Mouse (Mus musculus) ES-E14 (cell line): ENCODE data around the gene Gtdc1.

Experiments used
- CHD2 ChIP-seq: IDR thresholded peaks from 2 replicates; pipeline ENCODE4 v1.6.1; 2014; ENCODE audit warnings: mild to moderate bottlenecking, low read depth, low read length, inconsistent platforms
- HCFC1 ChIP-seq: IDR thresholded peaks from 2 replicates; pipeline ENCODE4 v1.6.1; 2012; ENCODE audit warnings: low read length, inconsistent platforms, borderline replicate concordance; ENCODE audit not compliant: insufficient read depth
- MAFK ChIP-seq: IDR thresholded peaks from 2 replicates; pipeline ENCODE4 v1.6.1; 2014; ENCODE audit warnings: mild to moderate bottlenecking, low read depth, low read length, inconsistent platforms; ENCODE audit not compliant: insufficient read depth
- ZC3H11A ChIP-seq: IDR thresholded peaks from 2 replicates; pipeline ENCODE4 v1.6.1; 2012; ENCODE audit warnings: low read depth, mild to moderate bottlenecking, inconsistent platforms, low read length, borderline replicate concordance
- ZNF384 ChIP-seq: IDR thresholded peaks from 2 replicates; pipeline ENCODE4 v1.6.1; 2012; ENCODE audit warnings: low read depth, low read length, inconsistent platforms

DNA sequence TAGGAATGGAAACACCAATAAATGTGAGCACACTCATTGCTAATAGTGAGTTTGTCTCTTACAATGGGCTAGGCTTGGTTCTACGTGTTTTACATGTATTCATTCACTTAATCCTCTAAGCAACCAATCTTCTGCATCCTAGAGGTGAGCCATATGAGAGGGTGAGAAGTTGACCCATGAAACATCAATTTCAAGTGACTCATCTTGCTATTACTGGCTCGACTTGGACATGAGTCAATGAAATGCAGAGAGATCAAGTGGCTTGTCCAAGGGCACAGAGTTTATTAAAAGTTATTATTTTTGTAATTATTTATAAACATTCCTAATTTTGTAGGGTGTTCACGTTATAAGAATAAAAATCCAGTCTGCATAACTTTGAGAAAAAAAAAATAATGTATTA lies 408.2 kb downstream of the Gtdc1 start:
- no peak for TF ChIP-seq MAFK
- TF ChIP-seq ZNF384: no peak
- no peak for TF ChIP-seq HCFC1
- no peak for TF ChIP-seq ZC3H11A
- TF ChIP-seq CHD2: no peak
